Mouse (Mus musculus) spleen, adult 2 months (tissue): Measurements from ENCODE around the gene Ssh2. TPM values are rescaled to one million over a fixed set of nuclear protein-coding genes. Genes with fewer than 3 reads are reported as not detected.
A peak's percentile ranks its signal among the peaks of the same experiment; 100 is the strongest.

Experiments
- DNase-seq, 2 experiments: peaks; one replicate each; pipeline versions ENCODE4 v3.0.0 to v3.0.0-alpha.2; 2012 to 2021; ENCODE audit warnings: low spot score in 2 of 2, low read depth in 1 of 2
- H3K27ac ChIP-seq: fragments of 200-500 bp; 2 replicates; pipeline ENCODE4 v1.5.1; 2012; ENCODE audit warnings: low read length, inconsistent platforms; ENCODE audit not compliant: insufficient read depth
- H3K27me3 ChIP-seq: fragments of 200-500 bp; 2 replicates; pipeline ENCODE4 v1.6.1; 2012; ENCODE audit warnings: mild to moderate bottlenecking, moderate library complexity, low read length, inconsistent platforms; ENCODE audit not compliant: control insufficient read depth, insufficient read depth
- H3K36me3 ChIP-seq: fragments of 200-500 bp; 2 replicates; pipeline ENCODE4 v1.6.1; 2012; ENCODE audit warnings: mild to moderate bottlenecking, low read length, inconsistent platforms; ENCODE audit not compliant: control insufficient read depth, insufficient read depth
- H3K4me1 ChIP-seq: fragments of 200-500 bp; 2 replicates; pipeline ENCODE4 v1.6.1; 2011; ENCODE audit warnings: inconsistent platforms; ENCODE audit not compliant: control insufficient read depth, insufficient read depth, insufficient read length
- H3K4me3 ChIP-seq: fragments of 200-500 bp; 2 replicates; pipeline ENCODE4 v1.5.1; 2011; ENCODE audit warnings: mild to moderate bottlenecking, inconsistent platforms; ENCODE audit not compliant: insufficient read depth, insufficient read length; ENCODE audit errors: extremely low read depth
- CTCF ChIP-seq: fragments of 200-500 bp; IDR thresholded peaks from 2 replicates; pipeline ENCODE4 v1.5.1; 2011; ENCODE audit warnings: mild to moderate bottlenecking, inconsistent platforms; ENCODE audit not compliant: insufficient read depth, insufficient read length, insufficient replicate concordance; ENCODE audit errors: extremely low read depth
- POLR2A ChIP-seq: fragments of 200-500 bp; IDR thresholded peaks from 2 replicates; pipeline ENCODE4 v1.6.1; 2011; ENCODE audit warnings: low read depth, low read length, inconsistent platforms
- WGBS: fragments of 180-500 bp; shearing (Covaris S2); methylation state at CpG from one replicate; pipeline ENCODE4 v1.1.7; 2018; 5-methylcytosine and 5-hydroxymethylcytosine counted together
- polyA plus RNA-seq: library from polyadenylated mRNA; depleted of rRNA; stranded (reverse); fragments of >200 nt; gene quantifications from 2 replicates; pipeline ENCODE4 v1.2.3, GENCODE M21; 2012

Ssh2 gene
- polyA plus RNA-seq, 1 experiment = 21.2 TPM

DNA sequence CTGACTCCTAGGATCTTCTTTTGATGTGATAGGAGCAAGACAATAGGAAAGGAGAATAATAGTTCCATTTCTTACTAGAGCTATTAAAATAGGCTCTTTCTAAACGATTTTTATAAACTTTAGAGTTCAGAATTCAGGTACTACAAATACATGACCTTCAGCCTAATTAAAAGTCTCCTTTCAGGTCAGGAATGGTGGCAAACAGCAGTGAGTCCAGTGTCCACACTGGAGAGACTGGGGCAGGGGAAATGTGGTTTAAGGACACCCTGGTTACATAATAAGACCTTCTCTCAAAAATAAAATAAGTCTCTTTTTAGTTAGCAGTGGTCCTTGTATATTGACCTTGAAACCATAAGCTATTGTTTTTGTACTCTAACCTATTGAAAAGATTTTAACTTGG, 148.3 kb downstream of the Ssh2 start:
- H3K4me1 ChIP-seq = peaks cover 14% of the 10 kb centered on the region
- no peak overlapping the region for H3K4me3 ChIP-seq

DNA sequence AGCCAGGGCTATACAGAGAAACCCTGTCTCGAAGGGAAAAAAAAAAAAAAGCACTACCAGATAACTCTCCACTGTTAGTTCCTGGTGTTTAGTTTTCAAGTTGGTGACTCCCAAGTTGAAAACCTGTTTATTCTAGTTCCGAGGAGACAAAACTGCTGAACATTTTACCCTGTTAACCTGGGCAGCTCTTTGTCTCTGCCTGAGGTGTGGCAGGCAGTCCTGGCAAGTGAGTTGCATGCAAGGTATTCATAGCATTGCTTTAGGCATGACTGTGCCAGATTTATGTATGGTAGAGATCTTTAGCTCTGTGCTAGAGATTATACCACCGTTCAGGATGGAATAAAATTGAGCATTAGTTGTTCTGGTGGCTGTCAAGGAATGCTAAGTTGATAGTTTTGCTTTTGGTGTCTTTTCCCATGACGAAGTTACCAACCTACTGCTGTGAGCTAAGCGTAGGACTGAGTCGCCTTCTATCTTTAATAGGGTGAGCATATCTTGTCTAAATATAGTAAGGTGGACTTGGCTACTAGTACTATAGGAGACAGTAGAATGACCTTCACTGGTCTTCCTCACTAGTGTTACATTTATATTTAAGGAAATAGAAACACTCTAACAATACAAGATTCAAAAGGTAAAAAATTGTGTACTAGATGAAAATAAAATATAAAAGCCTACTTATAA, 149.8 kb downstream of the Ssh2 start:
- H3K27me3 ChIP-seq = no peaks in the 10 kb centered on the region
- H3K4me3 ChIP-seq = no peak overlapping the region
- WGBS = 86% methylated on average over 6 of the region's 6 CpGs
- H3K27ac ChIP-seq = no peak overlapping the region
- H3K36me3 ChIP-seq = no peaks in the 10 kb centered on the region
- DNase-seq = no peak
- peaks cover 16% of the 10 kb centered on the region for H3K4me1 ChIP-seq
- TF ChIP-seq POLR2A (no peak), CTCF (no peak)

More for the DNA sequence above, 148.3 kb downstream of the Ssh2 start:
- Histone ChIP-seq H3K36me3 (no peaks in the 10 kb centered on the region), H3K27ac (no peak overlapping the region), H3K27me3 (no peaks in the 10 kb centered on the region)
- WGBS = 78% methylated on average over 1 of the region's 1 CpGs
- TF ChIP-seq CTCF (no peak), POLR2A (no peak)
- no peak for DNase-seq

GRCm38 (mm10) chr11:77367541-77368270, 151.6 kb downstream of the Ssh2 start:
- Histone ChIP-seq H3K4me3 (no peak overlapping the region), H3K27me3 (no peaks in the 10 kb centered on the region), H3K4me1 (peaks cover 21% of the 10 kb centered on the region), H3K36me3 (no peaks in the 10 kb centered on the region), H3K27ac (no peak overlapping the region)
- 96% methylated on average over 9 of the region's 9 CpGs for WGBS
- no peak for DNase-seq
- no peak for TF ChIP-seq POLR2A
- TF ChIP-seq CTCF = no peak

DNA sequence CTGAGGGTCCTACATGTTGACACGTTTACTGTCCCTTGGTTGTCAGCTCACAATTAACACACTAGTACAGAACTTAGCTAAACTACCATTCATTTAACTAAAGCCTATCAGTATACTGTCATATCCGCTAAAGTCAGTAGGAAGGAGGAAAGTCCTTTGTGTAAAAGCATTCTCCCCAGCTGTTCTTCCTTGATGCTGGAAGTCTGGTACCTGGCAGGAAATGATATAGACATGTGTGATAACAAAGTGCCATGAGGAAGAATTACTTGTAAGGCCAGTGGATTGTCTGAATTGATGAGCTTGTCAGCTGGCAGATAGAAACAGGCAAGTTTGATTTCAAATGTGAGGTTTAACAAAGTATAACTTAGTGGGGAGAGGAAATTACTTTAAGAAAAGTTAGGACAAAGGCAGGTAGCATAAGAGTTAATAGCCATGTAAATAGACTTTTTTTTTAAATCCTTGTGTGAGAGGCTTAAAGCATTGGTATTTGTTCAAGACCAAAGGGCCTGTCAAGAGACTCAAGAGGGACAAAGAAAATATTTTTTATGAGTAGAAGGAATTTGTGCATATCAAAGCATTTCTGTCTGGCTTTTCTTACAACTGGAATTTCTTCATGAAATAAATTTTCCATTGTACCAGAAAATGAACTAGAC, 153.2 kb downstream of the Ssh2 start:
- DNase-seq = no peak
- no peak overlapping the region for H3K4me3 ChIP-seq
- H3K36me3 ChIP-seq = no peaks in the 10 kb centered on the region
- H3K27me3 ChIP-seq = no peaks in the 10 kb centered on the region
- TF ChIP-seq POLR2A (no peak), CTCF (no peak)
- H3K27ac ChIP-seq = no peak overlapping the region
- 79% methylated on average over 2 of the region's 2 CpGs for WGBS
- peaks cover 20% of the 10 kb centered on the region for H3K4me1 ChIP-seq

DNA sequence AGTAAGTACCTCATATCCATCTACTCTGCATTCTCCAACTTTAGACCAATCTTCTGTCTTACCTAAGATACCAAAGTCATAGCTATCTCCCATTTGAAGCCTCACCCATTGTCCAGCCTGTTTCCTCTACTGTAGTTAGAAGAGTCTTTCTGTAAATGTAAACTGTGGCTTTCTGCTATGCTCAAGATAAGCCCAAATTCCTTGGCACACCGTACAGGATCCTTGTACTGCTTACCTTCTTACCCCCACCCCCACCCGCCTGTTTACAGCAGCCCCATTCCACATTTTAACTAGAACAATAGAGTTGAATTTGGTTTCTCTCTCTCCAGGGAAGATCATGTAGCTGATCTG, 153.7 kb downstream of the Ssh2 start:
- TF ChIP-seq CTCF (no peak), POLR2A (no peak)
- no peak for DNase-seq
- whole genome bisulfite sequencing = 76% methylated on average over 2 of the region's 2 CpGs
- H3K27me3 ChIP-seq = no peaks in the 10 kb centered on the region
- H3K4me3 ChIP-seq = no peak overlapping the region
- no peak overlapping the region; the same call in 1 of the 2 replicates for H3K27ac ChIP-seq
- H3K36me3 ChIP-seq = no peaks in the 10 kb centered on the region
- peaks cover 20% of the 10 kb centered on the region for H3K4me1 ChIP-seq

DNA sequence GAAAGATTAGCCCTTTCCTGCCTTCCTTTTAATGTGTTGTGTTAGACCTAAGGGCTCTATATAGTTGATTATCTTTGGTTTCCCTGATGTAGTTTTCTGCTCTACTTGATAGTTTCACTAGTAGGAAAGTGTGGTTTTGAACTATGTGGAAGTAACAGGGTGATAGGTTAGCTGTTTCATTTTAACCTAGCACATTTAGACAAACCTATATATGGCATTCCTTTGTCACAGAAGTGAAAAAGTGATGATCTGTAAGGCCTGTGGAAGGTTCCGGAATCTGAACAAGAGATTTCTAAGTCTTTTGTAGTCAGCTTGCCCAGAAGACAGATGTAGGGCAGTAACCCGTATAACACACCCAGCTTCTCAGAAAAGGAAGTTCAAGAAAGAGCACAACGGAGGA, 155.0 kb downstream of the Ssh2 start:
- TF ChIP-seq CTCF = no peak
- TF ChIP-seq POLR2A = no peak
- H3K36me3 ChIP-seq = no peaks in the 10 kb centered on the region
- H3K4me1 ChIP-seq = peaks cover 20% of the 10 kb centered on the region
- H3K4me3 ChIP-seq = no peak overlapping the region
- DNase-seq = peak; percentile 9 to 47
- peak overlapping the region; percentile 77 for H3K27ac ChIP-seq
- H3K27me3 ChIP-seq = no peaks in the 10 kb centered on the region
- 11% methylated on average over 3 of the region's 3 CpGs for WGBS

DNA sequence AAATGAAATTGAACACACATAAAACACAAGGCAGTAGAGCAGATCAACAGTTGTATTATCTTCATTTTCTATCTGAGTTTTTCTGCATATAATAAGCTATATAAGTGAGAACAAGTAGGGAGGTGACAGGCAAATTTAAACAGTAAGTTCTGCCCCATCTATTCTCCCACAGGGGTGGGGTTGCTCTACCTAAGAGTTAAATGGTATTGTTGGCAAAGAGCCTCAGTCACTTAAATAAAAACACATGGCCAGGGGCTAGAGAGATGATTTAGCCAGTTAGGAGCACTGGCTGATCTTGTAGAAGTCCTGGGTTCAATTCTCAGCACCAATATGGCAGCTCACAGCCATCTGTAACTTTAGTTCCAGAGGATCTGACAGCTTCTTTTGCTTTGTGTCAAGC, 155.6 kb downstream of the Ssh2 start:
- H3K36me3 ChIP-seq = no peaks in the 10 kb centered on the region
- TF ChIP-seq CTCF (no peak), POLR2A (no peak)
- DNase-seq = no peak
- peak overlapping the region; percentile 89; the same call in 1 of the 2 replicates for H3K27ac ChIP-seq
- H3K27me3 ChIP-seq = no peaks in the 10 kb centered on the region
- no peak overlapping the region for H3K4me3 ChIP-seq
- peaks cover 20% of the 10 kb centered on the region for H3K4me1 ChIP-seq
